Mouse (Mus musculus) lung, postnatal 0 days (tissue): ENCODE data around the gene Tlk1. TPM values are rescaled to one million over a fixed set of nuclear protein-coding genes. Genes with fewer than 3 reads are reported as not detected.

Experiments
- ATAC-seq: fragments of 200-750 bp; cut with Nextera tagmentation; 2 replicates; pipeline ENCODE4 v1.8.0; 2017; ENCODE audit warnings: moderate library complexity
- DNase-seq: peaks from one replicate; pipeline ENCODE4 v3.0.0-alpha.2; 2016; ENCODE audit warnings: low spot score
- H3K27ac ChIP-seq: fragments of 300-500 bp; sonication (generic); 2 replicates; pipeline ENCODE4 v1.5.1; 2014; ENCODE audit warnings: antibody characterized with exemption, mild to moderate bottlenecking, low read length, mixed read lengths
- H3K27me3 ChIP-seq: fragments of 300-500 bp; sonication (generic); replicated peaks from 2 replicates; pipeline ENCODE4 v1.6.1; 2014; ENCODE audit warnings: low read length, mixed read lengths; ENCODE audit not compliant: insufficient read depth
- H3K36me3 ChIP-seq: fragments of 300-500 bp; sonication (generic); 2 replicates; pipeline ENCODE4 v1.6.1; 2014; ENCODE audit warnings: low read length, mixed read lengths; ENCODE audit not compliant: insufficient read depth
- H3K4me1 ChIP-seq: fragments of 300-500 bp; sonication (generic); 2 replicates; pipeline ENCODE4 v1.6.1; 2014; ENCODE audit warnings: antibody characterized with exemption, low read depth, low read length, mixed read lengths; ENCODE audit not compliant: insufficient read depth
- H3K4me2 ChIP-seq: fragments of 300-500 bp; sonication (generic); replicated peaks from 2 replicates; pipeline ENCODE4 v1.6.1; 2014; ENCODE audit warnings: low read depth, mild to moderate bottlenecking, low read length, moderate library complexity, mixed read lengths
- H3K4me3 ChIP-seq: fragments of 300-500 bp; sonication (generic); 2 replicates; pipeline ENCODE4 v1.5.1; 2014; ENCODE audit warnings: low read depth, low read length
- H3K9ac ChIP-seq: fragments of 300-500 bp; sonication (generic); replicated peaks from 2 replicates; pipeline ENCODE4 v1.6.1; 2014; ENCODE audit warnings: low read depth, mild to moderate bottlenecking
- H3K9me3 ChIP-seq: fragments of 300-500 bp; sonication (generic); 2 replicates; pipeline ENCODE4 v1.6.1; 2016; ENCODE audit warnings: low read length, mixed read lengths
- CTCF ChIP-seq: IDR thresholded peaks from 2 replicates; pipeline ENCODE4 v1.5.1; 2016; ENCODE audit warnings: antibody characterized with exemption, mild to moderate bottlenecking
- EP300 ChIP-seq: IDR thresholded peaks from 2 replicates; pipeline ENCODE4 v1.6.1; 2016; ENCODE audit warnings: antibody characterized with exemption, mild to moderate bottlenecking, control low read depth
- WGBS: fragments of 180-500 bp; shearing (Covaris S2); extraction: QIAGEN DNeasy Blood & Tissue Kit; methylation state at CpG from one replicate; pipeline ENCODE4 v1.1.7; 2014; 5-methylcytosine and 5-hydroxymethylcytosine counted together
- polyA plus RNA-seq: library from polyadenylated mRNA; unstranded; fragments of >200 nt; fragmentation: Nextera tagmentation; extraction: Ambion mirVana; gene quantifications from 2 replicates; pipeline ENCODE4 v1.2.1, GENCODE M21; 2015

Gene Tlk1
- polyA plus RNA-seq, 1 experiment from 2014 or later: 23.7 TPM

- no peaks in the 10 kb centered on the region for H3K27me3 ChIP-seq
- H3K27ac ChIP-seq: no peak overlapping the region
- H3K4me1 ChIP-seq: no peaks in the 10 kb centered on the region
- no peak overlapping the region for H3K9ac ChIP-seq
- DNase-seq (peak; percentile 65), ATAC-seq (peak; percentile 86)
- H3K36me3 ChIP-seq: peaks cover 7% of the 10 kb centered on the region; the same call in 1 of the 2 replicates
- no peak overlapping the region for H3K4me3 ChIP-seq
- H3K4me2 ChIP-seq: no peak overlapping the region
- TF ChIP-seq EP300 (no peak), CTCF (no peak)
- no peaks in the 10 kb centered on the region for H3K9me3 ChIP-seq
- 56% methylated on average over 10 of the region's 10 CpGs for WGBS
These were observed 129.8 kb downstream of the Tlk1 start for GRCm38 (mm10) chr2:70695712-70696111.

- 71% methylated on average over 11 of the region's 11 CpGs for WGBS
- H3K9ac ChIP-seq: no peak overlapping the region
- no peak for DNase-seq
These were observed 135.3 kb downstream of the Tlk1 start for GRCm38 (mm10) chr2:70690195-70690594.

GRCm38 (mm10) chr2:70688454-70689078 is 137.0 kb downstream of the Tlk1 start:
- Histone ChIP-seq H3K9ac (no peak overlapping the region), H3K4me3 (no peak overlapping the region), H3K9me3 (no peaks in the 10 kb centered on the region), H3K27me3 (no peaks in the 10 kb centered on the region), H3K4me1 (no peaks in the 10 kb centered on the region), H3K4me2 (no peak overlapping the region), H3K36me3 (peaks cover 63% of the 10 kb centered on the region), H3K27ac (no peak overlapping the region)
- 94% methylated on average over 21 of the region's 21 CpGs for WGBS
- TF ChIP-seq EP300 (no peak), CTCF (no peak)
- ATAC-seq: no peak
- DNase-seq: no peak

More at GRCm38 (mm10) chr2:70690195-70690594, 135.3 kb downstream of the Tlk1 start:
- H3K27ac ChIP-seq: no peak overlapping the region
- H3K9me3 ChIP-seq: no peaks in the 10 kb centered on the region
- peak; percentile 40; the same call in 1 of the 2 replicates for ATAC-seq
- no peak overlapping the region for H3K4me2 ChIP-seq
- peaks cover 53% of the 10 kb centered on the region for H3K36me3 ChIP-seq
- H3K27me3 ChIP-seq: no peaks in the 10 kb centered on the region
- no peak overlapping the region for H3K4me3 ChIP-seq
- TF ChIP-seq CTCF (no peak), EP300 (no peak)
- no peaks in the 10 kb centered on the region for H3K4me1 ChIP-seq

GRCm38 (mm10) chr2:70682324-70682723 is 143.2 kb downstream of the Tlk1 start:
- TF ChIP-seq EP300 (no peak), CTCF (no peak)
- Histone ChIP-seq H3K9ac (no peak overlapping the region), H3K4me3 (no peak overlapping the region), H3K27me3 (no peaks in the 10 kb centered on the region), H3K4me1 (no peaks in the 10 kb centered on the region), H3K36me3 (peaks cover 52% of the 10 kb centered on the region), H3K27ac (no peak overlapping the region), H3K4me2 (no peak overlapping the region), H3K9me3 (no peaks in the 10 kb centered on the region)
- WGBS: 74% methylated on average over 2 of the region's 2 CpGs
- ATAC-seq: no peak
- DNase-seq: no peak

GRCm38 (mm10) chr2:70673445-70674126 is 151.9 kb downstream of the Tlk1 start:
- DNase-seq (peak; percentile 38), ATAC-seq (no peak)
- TF ChIP-seq EP300 (no peak), CTCF (peak; percentile 58)
- 0 out of 2 replicates have a peak, but pooled peaks cover 4% of the 10 kb centered on the region for H3K36me3 ChIP-seq
- no peaks in the 10 kb centered on the region for H3K4me1 ChIP-seq
- no peaks in the 10 kb centered on the region for H3K9me3 ChIP-seq
- no peaks in the 10 kb centered on the region for H3K27me3 ChIP-seq
- H3K4me2 ChIP-seq: no peak overlapping the region
- H3K27ac ChIP-seq: no peak overlapping the region
- no peak overlapping the region for H3K4me3 ChIP-seq
- H3K9ac ChIP-seq: no peak overlapping the region
- WGBS: 72% methylated on average over 7 of the region's 7 CpGs

- Histone ChIP-seq H3K9ac (no peak overlapping the region), H3K27me3 (no peaks in the 10 kb centered on the region), H3K27ac (no peak overlapping the region), H3K9me3 (no peaks in the 10 kb centered on the region), H3K36me3 (no peaks in the 10 kb centered on the region), H3K4me3 (no peak overlapping the region), H3K4me2 (no peak overlapping the region), H3K4me1 (no peaks in the 10 kb centered on the region)
- WGBS: 73% methylated on average over 2 of the region's 2 CpGs
- TF ChIP-seq EP300 (no peak), CTCF (no peak)
- ATAC-seq (no peak), DNase-seq (no peak)
These were observed 153.1 kb downstream of the Tlk1 start for GRCm38 (mm10) chr2:70672476-70672875.
